Mouse (Mus musculus) embryonic facial prominence, embryonic 14.5 days (tissue): ENCODE results near the gene Cth. TPM values are rescaled to one million over a fixed set of nuclear protein-coding genes. Genes with fewer than 3 reads are reported as not detected.

Source experiments
- ATAC-seq: fragments of 200-750 bp; cut with Nextera tagmentation; 2 replicates; pipeline ENCODE4 v1.8.0; 2017; ENCODE audit warnings: low read depth, moderate number of reproducible peaks, moderate TSS enrichment
- DNase-seq: peaks from one replicate; pipeline ENCODE4 v3.0.0-alpha.2; 2015; ENCODE audit warnings: low spot score
- H3K27ac ChIP-seq: fragments of 300-500 bp; sonication (generic); replicated peaks from 2 replicates; pipeline ENCODE4 v1.5.1; 2014; ENCODE audit warnings: low read depth, mild to moderate bottlenecking, low read length, moderate library complexity
- H3K27me3 ChIP-seq: fragments of 300-500 bp; sonication (generic); replicated peaks from 2 replicates; pipeline ENCODE4 v1.6.1; 2014; ENCODE audit warnings: low read length; ENCODE audit not compliant: control insufficient read depth, insufficient read depth
- H3K36me3 ChIP-seq: fragments of 300-500 bp; sonication (generic); 2 replicates; pipeline ENCODE4 v1.6.1; 2014; ENCODE audit warnings: low read length, mixed read lengths; ENCODE audit not compliant: control insufficient read depth, insufficient read depth
- H3K4me1 ChIP-seq: fragments of 300-500 bp; sonication (generic); 2 replicates; pipeline ENCODE4 v1.6.1; 2014; ENCODE audit warnings: antibody characterized with exemption, low read length; ENCODE audit not compliant: control insufficient read depth, insufficient read depth
- H3K4me2 ChIP-seq: fragments of 300-500 bp; sonication (generic); 2 replicates; pipeline ENCODE4 v1.6.1; 2014; ENCODE audit warnings: low read depth, mild to moderate bottlenecking, low read length, moderate library complexity, mixed read lengths
- H3K4me3 ChIP-seq: fragments of 300-500 bp; sonication (generic); 2 replicates; pipeline ENCODE4 v1.5.1; 2014; ENCODE audit warnings: low read depth, mild to moderate bottlenecking, low read length
- H3K9ac ChIP-seq: fragments of 300-500 bp; sonication (generic); 2 replicates; pipeline ENCODE4 v1.6.1; 2014; ENCODE audit warnings: low read depth, mild to moderate bottlenecking, low read length, moderate library complexity, mixed read lengths
- H3K9me3 ChIP-seq: fragments of 300-500 bp; sonication (generic); 2 replicates; pipeline ENCODE4 v1.6.1; 2016; ENCODE audit warnings: low read length; ENCODE audit not compliant: control insufficient read depth
- WGBS: fragments of 180-500 bp; shearing (Covaris S2); extraction: QIAGEN DNeasy Blood & Tissue Kit; methylation state at CpG from one replicate; pipeline ENCODE4 v1.1.7; 2014; 5-methylcytosine and 5-hydroxymethylcytosine counted together
- polyA plus RNA-seq: library from polyadenylated mRNA; unstranded; fragments of >200 nt; fragmentation: Nextera tagmentation; extraction: Ambion mirVana; gene quantifications from 2 replicates; pipeline ENCODE4 v1.2.1, GENCODE M21; 2014

Gene Cth
- polyA plus RNA-seq, result 8.9 and 10.4 TPM in 2 replicates

- WGBS, result 1% methylated on average over 25 of the region's 30 CpGs
- H3K9me3 ChIP-seq, result no peaks in the 10 kb centered on the region
- ATAC-seq (peak; percentile 100), DNase-seq (peak; percentile 96)
- no peaks in the 10 kb centered on the region for H3K27me3 ChIP-seq
- no peak within 1 kb of the TSS for H3K27ac ChIP-seq
- peak within 1 kb of the TSS; percentile 59 for H3K4me3 ChIP-seq
- H3K4me2 ChIP-seq, result peak within 1 kb of the TSS; percentile 91
- H3K9ac ChIP-seq, result peak within 1 kb of the TSS; percentile 60
- H3K4me1 ChIP-seq, result no peaks in the 10 kb centered on the region; the same call in 1 of the 2 replicates
- H3K36me3 ChIP-seq, result no peaks in the 10 kb centered on the region
Observed at GRCm38 (mm10) chr3:157924692-157925328, at the start of gene Cth. Gene Cth (minus strand): TSS chr3:157925077.

DNA sequence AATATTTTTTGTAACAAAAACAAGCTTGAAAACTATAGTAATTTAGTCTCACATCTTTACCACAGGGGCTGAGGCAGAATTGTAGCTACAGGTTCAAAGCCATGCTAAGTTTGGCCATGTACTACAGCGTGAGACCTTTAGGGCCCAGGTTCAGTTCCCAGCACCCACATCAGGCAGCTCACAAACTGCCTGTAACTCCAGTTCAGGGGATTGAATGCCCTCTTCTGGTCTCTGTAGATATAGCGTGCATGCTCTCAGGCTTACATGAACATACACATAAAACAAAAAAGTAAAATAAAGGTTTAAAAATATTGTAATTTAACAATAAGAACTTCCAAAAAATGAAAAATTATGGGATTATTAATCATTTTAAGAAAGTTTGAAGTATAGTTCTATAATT lies 48.4 kb upstream of the Cth start:
- no peaks in the 10 kb centered on the region for H3K4me1 ChIP-seq
- H3K4me3 ChIP-seq, result no peak overlapping the region
- ATAC-seq (no peak), DNase-seq (no peak)
- no peaks in the 10 kb centered on the region for H3K9me3 ChIP-seq
- no peak overlapping the region for H3K4me2 ChIP-seq
- H3K27ac ChIP-seq, result no peak overlapping the region
- H3K9ac ChIP-seq, result no peak overlapping the region
- peaks cover 6% of the 10 kb centered on the region; the same call in 1 of the 2 replicates for H3K36me3 ChIP-seq
- 100% methylated on average over 2 of the region's 2 CpGs for WGBS
- H3K27me3 ChIP-seq, result no peaks in the 10 kb centered on the region

- H3K36me3 ChIP-seq, result peaks cover 5% of the 10 kb centered on the region; the same call in 1 of the 2 replicates
- DNase-seq (no peak), ATAC-seq (no peak)
- H3K27ac ChIP-seq, result no peak overlapping the region
- WGBS, result 91% methylated on average over 2 of the region's 2 CpGs
- H3K9ac ChIP-seq, result no peak overlapping the region
- H3K4me1 ChIP-seq, result no peaks in the 10 kb centered on the region
- H3K4me2 ChIP-seq, result no peak overlapping the region
- H3K27me3 ChIP-seq, result no peaks in the 10 kb centered on the region
- H3K9me3 ChIP-seq, result no peaks in the 10 kb centered on the region
- H3K4me3 ChIP-seq, result no peak overlapping the region
Observed at GRCm38 (mm10) chr3:157971151-157971550, 46.3 kb upstream of the Cth start.

GRCm38 (mm10) chr3:157957320-157957719 lies 32.4 kb upstream of the Cth start:
- ATAC-seq, result no peak
- no peaks in the 10 kb centered on the region for H3K4me1 ChIP-seq

GRCm38 (mm10) chr3:157956201-157956600 lies 31.3 kb upstream of the Cth start:
- H3K4me1 ChIP-seq, result no peaks in the 10 kb centered on the region
- 92% methylated on average over 3 of the region's 3 CpGs for WGBS
- H3K27me3 ChIP-seq, result no peaks in the 10 kb centered on the region

More at GRCm38 (mm10) chr3:157957320-157957719, 32.4 kb upstream of the Cth start:
- H3K9ac ChIP-seq, result no peak overlapping the region
- H3K36me3 ChIP-seq, result peaks cover 3% of the 10 kb centered on the region; the same call in 1 of the 2 replicates
- H3K4me2 ChIP-seq, result no peak overlapping the region
- no peak for DNase-seq
- H3K4me3 ChIP-seq, result no peak overlapping the region
- H3K27me3 ChIP-seq, result no peaks in the 10 kb centered on the region
- no peak overlapping the region for H3K27ac ChIP-seq
- no peaks in the 10 kb centered on the region for H3K9me3 ChIP-seq

GRCm38 (mm10) chr3:157955466-157955865 lies 30.6 kb upstream of the Cth start:
- Histone ChIP-seq H3K4me1 (no peaks in the 10 kb centered on the region), H3K36me3 (no peaks in the 10 kb centered on the region), H3K27me3 (no peaks in the 10 kb centered on the region), H3K4me2 (no peak overlapping the region), H3K27ac (no peak overlapping the region), H3K9me3 (no peaks in the 10 kb centered on the region), H3K4me3 (no peak overlapping the region), H3K9ac (no peak overlapping the region)
- WGBS, result 73% methylated on average over 2 of the region's 2 CpGs
- DNase-seq, result no peak
- ATAC-seq, result no peak

More at GRCm38 (mm10) chr3:157956201-157956600, 31.3 kb upstream of the Cth start:
- no peak for ATAC-seq
- no peak for DNase-seq
- Histone ChIP-seq H3K4me3 (no peak overlapping the region), H3K9ac (no peak overlapping the region), H3K4me2 (no peak overlapping the region), H3K36me3 (no peaks in the 10 kb centered on the region), H3K27ac (no peak overlapping the region), H3K9me3 (no peaks in the 10 kb centered on the region)

GRCm38 (mm10) chr3:157952716-157953115 lies 27.8 kb upstream of the Cth start:
- Histone ChIP-seq H3K36me3 (no peaks in the 10 kb centered on the region), H3K27ac (no peak overlapping the region), H3K27me3 (no peaks in the 10 kb centered on the region), H3K4me1 (peaks cover 3% of the 10 kb centered on the region; the same call in 1 of the 2 replicates), H3K9ac (no peak overlapping the region), H3K9me3 (no peaks in the 10 kb centered on the region), H3K4me2 (no peak overlapping the region), H3K4me3 (no peak overlapping the region)
- ATAC-seq (no peak), DNase-seq (no peak)
- WGBS, result 92% methylated on average over 2 of the region's 2 CpGs

DNA sequence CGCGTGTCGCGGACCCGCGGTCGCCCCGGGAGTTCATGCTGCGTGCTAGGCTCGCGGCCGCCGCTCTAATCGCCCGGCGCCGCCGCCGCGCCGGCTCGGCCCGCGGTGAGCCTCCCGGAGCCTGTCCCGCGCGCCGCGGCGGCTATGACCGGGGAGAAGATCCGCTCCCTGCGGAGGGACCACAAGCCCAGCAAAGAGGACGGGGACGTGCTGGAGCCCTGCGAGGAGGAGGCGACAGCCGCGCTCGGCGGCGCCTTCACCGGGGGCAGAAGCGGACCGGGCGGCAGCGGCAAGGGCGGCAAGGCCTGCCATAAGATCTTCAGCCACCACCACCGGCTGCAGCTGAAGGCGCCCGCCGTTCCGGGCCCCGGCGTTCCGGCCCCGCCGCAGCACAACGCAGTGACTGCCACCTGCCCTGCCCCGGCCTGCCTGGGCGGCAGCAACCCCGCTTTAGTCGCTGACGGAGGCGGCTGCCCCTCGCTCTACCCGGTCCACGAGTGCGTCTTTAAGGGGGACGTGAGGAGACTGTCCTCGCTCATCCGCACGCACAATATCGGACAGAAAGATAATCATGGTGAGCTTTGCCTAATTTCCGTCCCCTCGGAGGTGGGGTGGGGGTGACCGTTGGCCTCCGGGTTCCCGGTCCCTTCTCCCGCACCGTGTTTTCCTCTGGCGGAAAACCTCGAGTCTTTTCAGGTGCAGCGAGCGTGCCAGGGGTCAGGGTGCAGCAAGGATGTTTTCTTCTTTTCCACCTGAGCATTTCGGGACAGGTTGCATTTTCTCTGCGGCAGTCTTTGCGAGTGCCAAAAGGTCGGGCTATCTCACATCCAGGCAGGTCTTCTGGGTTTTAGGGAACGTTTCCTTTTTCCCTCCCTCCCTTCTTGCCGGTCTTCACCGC lies 22.8 kb upstream of the Cth start:
- H3K4me1 ChIP-seq, result peaks cover 3% of the 10 kb centered on the region; the same call in 1 of the 2 replicates
- H3K9ac ChIP-seq, result peak overlapping the region; percentile 96
- H3K4me2 ChIP-seq, result peak overlapping the region; percentile 78
- H3K36me3 ChIP-seq, result no peaks in the 10 kb centered on the region
- H3K27ac ChIP-seq, result peak overlapping the region; percentile 98
- WGBS, result 1% methylated on average over 48 of the region's 93 CpGs
- DNase-seq (no peak), ATAC-seq (peak; percentile 64)
- H3K4me3 ChIP-seq, result peak overlapping the region; percentile 95
- no peaks in the 10 kb centered on the region for H3K27me3 ChIP-seq
- no peaks in the 10 kb centered on the region for H3K9me3 ChIP-seq
